Mouse (Mus musculus): ENCODE measurements around the gene Slx4ip. TPM values are rescaled to one million over a fixed set of nuclear protein-coding genes. Genes with fewer than 3 reads are reported as not detected.

The Slx4ip gene
- polyA plus RNA-seq, 1 experiment from 2014 or later: 7.2 TPM

DNA sequence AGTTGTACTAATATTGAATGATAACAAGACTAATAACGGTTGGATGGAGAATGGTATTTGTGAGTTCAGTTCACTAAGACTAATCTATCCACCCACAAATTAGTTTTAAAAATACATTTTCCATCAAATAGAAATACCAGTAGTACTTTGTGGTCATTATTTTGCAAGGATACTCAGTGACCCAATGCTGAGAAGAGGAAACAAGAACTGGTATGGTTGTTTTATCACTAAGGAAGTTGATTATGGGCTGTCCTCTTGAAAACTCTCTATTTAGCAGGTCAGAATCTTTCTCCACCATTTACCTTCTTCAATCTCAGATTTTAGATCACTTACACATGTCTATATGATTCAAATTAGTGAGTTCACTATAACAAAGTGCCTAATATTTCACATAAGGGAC lies 111.0 kb downstream of the Slx4ip start:
- H3K36me3 ChIP-seq: no peaks in the 10 kb centered on the region
- H3K4me1 ChIP-seq: no peaks in the 10 kb centered on the region
- H3K27ac ChIP-seq (replicated peaks): no peak overlapping the region
- no peaks in the 10 kb centered on the region for H3K27me3 ChIP-seq
- WGBS: 95% methylated on average over 1 of the region's 1 CpGs
- no peak overlapping the region for H3K4me2 ChIP-seq (replicated peaks)
- H3K9me3 ChIP-seq (replicated peaks): no peaks in the 10 kb centered on the region
- no peak overlapping the region for H3K4me3 ChIP-seq (replicated peaks)
- H3K9ac ChIP-seq: no peak overlapping the region
- no peak for ATAC-seq (ENCODE audit: insufficient number of reproducible peaks, low FRiP score, low TSS enrichment, low read depth)

DNA sequence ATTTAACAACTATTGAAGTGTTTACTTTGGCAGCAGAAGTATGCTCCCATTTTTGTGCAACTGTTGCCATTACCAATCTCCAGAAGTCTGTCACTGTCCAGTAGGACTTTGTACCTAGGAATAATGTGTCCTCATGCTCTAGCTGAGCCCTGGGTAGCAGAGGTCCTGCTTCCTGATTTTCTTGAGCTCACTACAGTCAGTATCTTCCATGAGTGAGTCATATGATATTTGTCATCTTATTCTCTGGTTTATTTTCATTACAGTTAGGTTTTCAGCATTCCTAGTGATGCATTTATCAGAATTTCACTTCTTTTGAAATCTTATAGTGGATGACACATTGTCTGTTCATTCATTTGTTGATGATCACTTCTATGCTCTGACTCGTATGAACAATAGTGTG lies 115.6 kb downstream of the Slx4ip start:
- Histone ChIP-seq H3K9me3 (replicated peaks) (no peaks in the 10 kb centered on the region), H3K9ac (no peak overlapping the region), H3K4me3 (replicated peaks) (no peak overlapping the region), H3K4me1 (no peaks in the 10 kb centered on the region), H3K36me3 (no peaks in the 10 kb centered on the region), H3K4me2 (replicated peaks) (no peak overlapping the region), H3K27ac (replicated peaks) (no peak overlapping the region), H3K27me3 (no peaks in the 10 kb centered on the region)
- ATAC-seq (ENCODE audit: insufficient number of reproducible peaks, low FRiP score, low TSS enrichment, low read depth): no peak
- WGBS: 82% methylated on average over 1 of the region's 1 CpGs

DNA sequence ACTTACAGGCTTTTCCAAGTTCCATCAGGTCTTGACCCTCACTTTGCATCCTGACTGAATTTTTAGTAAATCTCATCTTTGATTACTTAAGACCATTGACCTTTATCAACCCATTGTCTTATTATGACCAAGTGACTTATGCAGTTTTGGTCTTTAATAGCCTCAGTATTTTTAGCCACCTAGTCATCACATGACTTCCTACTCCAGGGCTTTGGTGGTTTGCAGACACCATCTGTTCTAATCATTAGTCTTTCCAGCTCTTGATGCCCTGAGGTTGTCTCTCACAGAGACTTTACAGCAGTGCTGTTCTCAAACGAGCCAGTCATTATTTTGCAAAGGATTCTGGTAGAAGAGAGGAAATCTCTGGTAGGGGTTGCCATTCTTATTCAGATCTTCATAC lies 121.0 kb downstream of the Slx4ip start:
- Histone ChIP-seq H3K27ac (replicated peaks) (no peak overlapping the region), H3K4me3 (replicated peaks) (no peak overlapping the region), H3K36me3 (no peaks in the 10 kb centered on the region), H3K9me3 (replicated peaks) (no peaks in the 10 kb centered on the region), H3K9ac (no peak overlapping the region), H3K4me1 (peaks cover 6% of the 10 kb centered on the region; the same call in 1 of the 2 replicates), H3K27me3 (no peaks in the 10 kb centered on the region), H3K4me2 (replicated peaks) (no peak overlapping the region)
- ATAC-seq (ENCODE audit: insufficient number of reproducible peaks, low FRiP score, low TSS enrichment, low read depth): no peak
- 24% methylated on average over 1 of the region's 1 CpGs for WGBS

DNA sequence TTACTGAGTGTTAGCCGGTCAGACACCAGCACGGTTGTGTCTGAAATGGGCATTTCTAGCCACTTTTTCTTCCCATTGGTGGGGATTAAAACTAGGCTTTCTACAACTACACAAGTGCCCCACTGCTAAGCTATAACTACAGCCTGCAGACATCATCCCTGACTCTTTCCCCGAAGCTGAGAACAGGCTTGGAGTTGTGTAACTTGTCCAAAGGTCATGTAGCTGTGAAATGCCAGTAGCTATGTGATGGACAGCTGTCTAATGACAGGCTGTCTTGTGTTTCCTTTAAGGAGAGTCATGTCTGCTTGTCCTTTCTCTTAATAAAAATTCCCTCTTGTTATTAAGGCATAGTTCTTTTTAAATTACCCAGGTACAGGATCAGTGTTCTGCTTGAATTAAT lies 122.1 kb downstream of the Slx4ip start:
- no peak overlapping the region for H3K27ac ChIP-seq (replicated peaks)
- H3K4me2 ChIP-seq (replicated peaks): no peak overlapping the region
- WGBS: 52% methylated on average over 3 of the region's 3 CpGs
- H3K9ac ChIP-seq: no peak overlapping the region
- H3K4me1 ChIP-seq: peaks cover 6% of the 10 kb centered on the region; the same call in 1 of the 2 replicates
- ATAC-seq (ENCODE audit: insufficient number of reproducible peaks, low FRiP score, low TSS enrichment, low read depth): no peak
- no peaks in the 10 kb centered on the region for H3K36me3 ChIP-seq
- no peak overlapping the region for H3K4me3 ChIP-seq (replicated peaks)
- no peaks in the 10 kb centered on the region for H3K9me3 ChIP-seq (replicated peaks)
- H3K27me3 ChIP-seq: no peaks in the 10 kb centered on the region

DNA sequence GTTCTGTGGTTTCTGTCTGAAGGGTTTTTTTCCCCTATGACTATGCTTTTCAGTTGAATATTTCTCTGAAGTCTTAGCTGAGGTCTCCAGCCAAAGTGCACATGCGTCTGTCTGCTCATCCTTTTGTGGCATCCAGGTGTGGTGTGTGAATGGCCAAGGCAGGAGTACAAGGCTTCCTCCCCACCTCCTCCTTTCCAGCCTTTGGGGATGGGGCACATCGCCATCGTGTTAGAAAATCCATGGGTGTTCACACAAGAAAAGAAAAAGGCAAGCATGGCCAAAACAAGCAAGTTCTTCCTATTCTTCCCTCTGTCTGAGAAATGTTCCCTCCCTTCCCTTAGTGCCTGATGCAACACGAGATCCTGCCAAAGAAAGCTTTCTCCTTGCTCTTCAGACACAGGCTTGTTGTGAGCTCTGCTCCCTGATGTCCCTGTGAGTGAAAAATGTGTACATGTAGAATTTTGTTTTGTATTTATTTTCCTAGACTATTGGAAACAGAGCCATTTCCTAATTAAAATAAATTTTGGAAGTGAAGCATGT lies 122.9 kb downstream of the Slx4ip start:
- no peaks in the 10 kb centered on the region for H3K9me3 ChIP-seq (replicated peaks)
- ATAC-seq (ENCODE audit: insufficient number of reproducible peaks, low FRiP score, low TSS enrichment, low read depth): no peak
- no peaks in the 10 kb centered on the region for H3K27me3 ChIP-seq
- no peaks in the 10 kb centered on the region for H3K36me3 ChIP-seq
- H3K4me3 ChIP-seq (replicated peaks): no peak overlapping the region
- WGBS: 53% methylated on average over 4 of the region's 4 CpGs
- no peak overlapping the region for H3K9ac ChIP-seq
- H3K4me2 ChIP-seq (replicated peaks): no peak overlapping the region
- H3K4me1 ChIP-seq: peaks cover 6% of the 10 kb centered on the region; the same call in 1 of the 2 replicates
- no peak overlapping the region for H3K27ac ChIP-seq (replicated peaks)

DNA sequence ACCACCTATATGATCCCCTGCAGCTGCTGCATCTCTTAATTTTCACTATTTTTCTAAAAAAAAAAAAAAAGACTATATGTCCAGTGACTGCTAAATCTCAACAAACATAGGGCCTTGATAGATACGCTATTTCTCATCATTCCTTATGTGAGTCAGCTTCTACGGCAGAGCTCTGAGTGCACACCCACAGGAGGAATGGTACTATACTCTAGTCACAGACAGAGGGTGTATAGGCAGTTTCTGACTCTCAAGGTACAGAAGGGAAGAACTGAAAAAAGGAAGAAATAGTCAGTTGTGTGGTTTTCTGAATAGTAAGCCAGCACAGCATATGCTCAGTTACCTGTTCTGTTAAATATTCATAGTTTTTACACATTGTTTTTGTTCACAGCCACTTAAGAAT lies 123.4 kb downstream of the Slx4ip start:
- H3K27me3 ChIP-seq: no peaks in the 10 kb centered on the region
- H3K4me1 ChIP-seq: peaks cover 6% of the 10 kb centered on the region; the same call in 1 of the 2 replicates
- ATAC-seq (ENCODE audit: insufficient number of reproducible peaks, low FRiP score, low TSS enrichment, low read depth): no peak
- no peak overlapping the region for H3K27ac ChIP-seq (replicated peaks)
- H3K9me3 ChIP-seq (replicated peaks): no peaks in the 10 kb centered on the region
- no peak overlapping the region for H3K9ac ChIP-seq
- no peak overlapping the region for H3K4me2 ChIP-seq (replicated peaks)
- no peaks in the 10 kb centered on the region for H3K36me3 ChIP-seq
- no peak overlapping the region for H3K4me3 ChIP-seq (replicated peaks)
- 39% methylated on average over 2 of the region's 2 CpGs for WGBS

DNA sequence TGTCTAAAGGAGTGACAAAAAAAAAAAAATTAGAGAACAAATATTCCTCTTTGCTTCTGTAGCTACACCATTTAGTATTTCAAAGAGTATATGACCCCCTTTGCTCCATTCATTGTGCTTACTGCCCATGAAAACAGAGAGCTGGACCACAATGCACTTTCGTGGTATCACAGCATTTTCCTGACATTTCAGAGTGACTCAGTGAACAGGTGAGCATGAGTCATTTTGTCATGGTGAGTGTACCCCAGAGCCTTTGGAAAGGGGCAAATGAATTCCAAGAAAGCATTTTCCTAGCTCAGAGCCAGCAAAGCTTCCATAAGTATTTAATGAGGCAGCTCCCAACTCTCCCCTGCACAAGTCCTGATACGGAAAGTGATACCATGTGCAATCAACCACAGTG lies 153.1 kb downstream of the Slx4ip start:
- no peaks in the 10 kb centered on the region for H3K9me3 ChIP-seq (replicated peaks)
- no peaks in the 10 kb centered on the region for H3K36me3 ChIP-seq
- WGBS: 82% methylated on average over 2 of the region's 2 CpGs
- no peak overlapping the region for H3K27ac ChIP-seq (replicated peaks)
- no peaks in the 10 kb centered on the region for H3K4me1 ChIP-seq
- ATAC-seq (ENCODE audit: insufficient number of reproducible peaks, low FRiP score, low TSS enrichment, low read depth): no peak
- H3K4me3 ChIP-seq (replicated peaks): no peak overlapping the region
- H3K4me2 ChIP-seq (replicated peaks): no peak overlapping the region
- H3K27me3 ChIP-seq: no peaks in the 10 kb centered on the region
- no peak overlapping the region for H3K9ac ChIP-seq

DNA sequence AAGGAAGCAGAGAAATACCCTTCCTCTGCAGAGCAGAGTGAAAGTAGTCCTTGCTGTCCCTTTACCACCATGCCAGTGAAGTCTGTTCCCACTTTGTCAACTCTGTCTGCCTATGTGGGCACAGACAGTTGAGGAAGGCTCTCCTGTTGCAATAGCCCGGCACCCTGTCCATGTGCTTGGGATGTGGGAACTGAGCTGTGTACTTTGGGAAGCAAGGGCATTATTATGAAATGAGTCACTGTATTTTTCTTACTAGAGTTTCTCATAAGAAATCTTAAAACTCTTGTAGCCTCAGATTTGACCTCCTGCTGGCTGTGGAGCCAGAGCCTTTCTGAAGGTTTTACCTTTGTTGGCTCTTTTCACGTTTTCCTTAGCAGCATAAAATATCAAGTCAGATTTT lies 158.3 kb downstream of the Slx4ip start:
- H3K4me2 ChIP-seq (replicated peaks): no peak overlapping the region
- no peaks in the 10 kb centered on the region for H3K27me3 ChIP-seq
- H3K9ac ChIP-seq: no peak overlapping the region
- H3K4me3 ChIP-seq (replicated peaks): no peak overlapping the region
- no peaks in the 10 kb centered on the region for H3K4me1 ChIP-seq
- 52% methylated on average over 2 of the region's 2 CpGs for WGBS
- H3K9me3 ChIP-seq (replicated peaks): no peaks in the 10 kb centered on the region
- ATAC-seq (ENCODE audit: insufficient number of reproducible peaks, low FRiP score, low TSS enrichment, low read depth): no peak
- H3K36me3 ChIP-seq: no peaks in the 10 kb centered on the region
- H3K27ac ChIP-seq (replicated peaks): no peak overlapping the region

DNA sequence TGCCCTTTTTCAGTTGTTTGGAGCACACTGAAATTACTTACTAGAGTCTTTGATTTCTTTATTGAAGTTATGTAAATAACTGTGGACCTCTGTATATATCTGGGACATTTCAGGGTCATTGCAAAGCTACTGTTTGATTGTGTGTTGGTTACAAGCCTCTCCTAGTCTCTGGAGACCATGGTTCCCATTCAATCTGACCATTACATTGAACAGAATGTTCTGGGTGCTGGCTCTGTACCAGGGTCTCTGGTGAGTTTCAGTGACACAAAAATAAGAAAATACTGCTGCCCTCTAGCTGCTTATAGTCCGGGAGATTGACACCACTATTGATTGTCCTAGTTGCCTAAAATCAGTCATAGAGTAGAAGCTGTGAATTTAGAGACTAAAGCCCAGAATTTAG lies 158.9 kb downstream of the Slx4ip start:
- H3K27me3 ChIP-seq: no peaks in the 10 kb centered on the region
- whole genome bisulfite sequencing: 68% methylated on average over 1 of the region's 1 CpGs

DNA sequence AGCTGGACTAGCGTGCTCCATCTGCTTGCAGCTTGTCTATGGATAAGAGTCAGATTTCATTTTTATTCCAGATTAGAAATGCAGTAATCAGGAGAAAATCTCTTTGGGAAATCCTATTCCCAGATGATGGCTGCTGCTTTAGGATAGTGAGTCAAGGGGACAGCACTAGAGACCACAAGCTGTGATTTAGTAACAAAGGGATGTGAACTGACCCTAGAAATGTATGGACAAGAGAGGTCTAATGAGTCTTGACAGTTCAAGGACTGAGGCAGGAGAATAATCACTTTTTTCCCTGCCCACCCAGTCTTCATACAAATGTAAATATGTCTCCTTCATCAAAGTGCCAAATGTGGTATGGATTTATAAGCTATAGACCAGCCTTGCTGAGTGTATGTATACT lies 172.8 kb downstream of the Slx4ip start:
- no peak overlapping the region for H3K4me2 ChIP-seq (replicated peaks)
- whole genome bisulfite sequencing: 64% methylated on average over 1 of the region's 1 CpGs

More for the DNA sequence above, 158.9 kb downstream of the Slx4ip start:
- Histone ChIP-seq H3K9ac (no peak overlapping the region), H3K36me3 (no peaks in the 10 kb centered on the region), H3K27ac (replicated peaks) (no peak overlapping the region), H3K4me3 (replicated peaks) (no peak overlapping the region), H3K9me3 (replicated peaks) (no peaks in the 10 kb centered on the region), H3K4me2 (replicated peaks) (no peak overlapping the region), H3K4me1 (no peaks in the 10 kb centered on the region)
- ATAC-seq (ENCODE audit: insufficient number of reproducible peaks, low FRiP score, low TSS enrichment, low read depth): no peak

DNA sequence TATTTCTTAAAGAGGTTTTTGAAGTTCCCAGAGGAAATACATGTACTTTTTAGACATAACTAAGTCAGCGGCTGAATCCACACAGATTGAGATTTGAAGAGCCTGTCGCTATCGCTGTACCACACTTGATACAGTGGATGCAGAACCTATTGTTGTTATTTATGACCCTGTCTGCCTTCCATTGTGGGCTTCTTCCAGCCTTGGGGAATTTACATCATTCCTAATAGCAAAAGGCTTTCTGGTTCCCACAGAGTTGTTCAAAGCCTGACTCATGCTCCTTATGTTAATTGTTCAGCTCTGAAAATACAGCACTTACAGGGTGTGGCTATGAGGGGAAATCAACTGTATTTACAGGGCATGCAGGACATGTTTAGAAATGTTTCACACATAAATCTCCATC lies 173.5 kb downstream of the Slx4ip start:
- Histone ChIP-seq H3K27me3 (no peaks in the 10 kb centered on the region), H3K9me3 (replicated peaks) (no peaks in the 10 kb centered on the region), H3K4me2 (replicated peaks) (no peak overlapping the region), H3K9ac (no peak overlapping the region), H3K4me1 (0 out of 2 replicates have a peak, but pooled peaks cover 5% of the 10 kb centered on the region), H3K4me3 (replicated peaks) (no peak overlapping the region), H3K36me3 (no peaks in the 10 kb centered on the region), H3K27ac (replicated peaks) (no peak overlapping the region)
- no peak for ATAC-seq (ENCODE audit: insufficient number of reproducible peaks, low FRiP score, low TSS enrichment, low read depth)
- WGBS: 79% methylated on average over 3 of the region's 3 CpGs

More for the DNA sequence above, 172.8 kb downstream of the Slx4ip start:
- ATAC-seq (ENCODE audit: insufficient number of reproducible peaks, low FRiP score, low TSS enrichment, low read depth): no peak
- Histone ChIP-seq H3K4me1 (0 out of 2 replicates have a peak, but pooled peaks cover 5% of the 10 kb centered on the region), H3K27ac (replicated peaks) (no peak overlapping the region), H3K9me3 (replicated peaks) (no peaks in the 10 kb centered on the region), H3K4me3 (replicated peaks) (no peak overlapping the region), H3K36me3 (no peaks in the 10 kb centered on the region), H3K9ac (no peak overlapping the region), H3K27me3 (no peaks in the 10 kb centered on the region)

DNA sequence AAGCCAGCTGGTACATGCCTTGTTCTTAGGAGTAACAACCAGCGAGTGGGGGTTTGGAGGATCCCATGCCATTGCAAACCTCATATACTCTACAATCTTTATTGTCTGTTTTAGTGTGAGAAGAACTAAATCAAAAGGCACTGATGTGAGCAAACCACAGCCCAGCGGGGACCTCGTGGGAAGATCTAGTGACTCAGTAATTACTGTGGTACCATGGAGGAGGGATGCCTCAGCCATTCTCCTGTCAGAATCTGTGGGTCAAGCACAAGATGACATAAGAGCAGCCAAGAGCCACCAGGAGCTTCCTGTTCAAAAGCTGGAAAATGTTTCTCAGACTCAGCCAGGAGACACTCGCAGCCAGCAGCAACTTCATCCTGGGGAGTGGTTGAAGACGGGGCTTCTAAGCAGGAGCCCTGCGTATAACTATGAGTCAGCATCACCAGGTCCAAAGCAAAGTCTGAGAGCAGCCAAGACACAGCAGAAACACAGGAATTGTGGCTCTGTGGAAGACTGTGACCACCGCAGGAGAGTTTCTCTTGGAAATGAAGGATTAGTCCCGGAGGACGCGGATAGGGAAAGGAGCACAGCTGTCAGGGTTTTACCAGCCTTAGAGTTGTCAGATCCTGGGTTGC lies 176.6 kb downstream of the Slx4ip start:
- Histone ChIP-seq H3K4me1 (0 out of 2 replicates have a peak, but pooled peaks cover 5% of the 10 kb centered on the region), H3K4me3 (replicated peaks) (no peak overlapping the region)
- WGBS: 62% methylated on average over 10 of the region's 10 CpGs

More for the DNA sequence above, 176.6 kb downstream of the Slx4ip start:
- H3K27ac ChIP-seq (replicated peaks): no peak overlapping the region
- H3K36me3 ChIP-seq: no peaks in the 10 kb centered on the region
- H3K9ac ChIP-seq: no peak overlapping the region
- H3K9me3 ChIP-seq (replicated peaks): no peaks in the 10 kb centered on the region
- ATAC-seq (ENCODE audit: insufficient number of reproducible peaks, low FRiP score, low TSS enrichment, low read depth): no peak
- H3K4me2 ChIP-seq (replicated peaks): no peak overlapping the region
- H3K27me3 ChIP-seq: no peaks in the 10 kb centered on the region

Data from embryonic facial prominence, embryonic 15.5 days (tissue).